Mouse (Mus musculus) ovary, postnatal 14 days (tissue): ENCODE results near the gene Abat.
A peak's percentile ranks its signal among the peaks of the same experiment; 100 is the strongest.
"Not testable (repeated sequence)": the region's sequence is repeated elsewhere in the genome, so short reads cannot be mapped to it uniquely, and the experiment has no call there.

Source experiments
- DNase-seq: peaks from one replicate; pipeline ENCODE4 v3.0.0; 2022; ENCODE audit warnings: low spot score

The Abat gene

DNA sequence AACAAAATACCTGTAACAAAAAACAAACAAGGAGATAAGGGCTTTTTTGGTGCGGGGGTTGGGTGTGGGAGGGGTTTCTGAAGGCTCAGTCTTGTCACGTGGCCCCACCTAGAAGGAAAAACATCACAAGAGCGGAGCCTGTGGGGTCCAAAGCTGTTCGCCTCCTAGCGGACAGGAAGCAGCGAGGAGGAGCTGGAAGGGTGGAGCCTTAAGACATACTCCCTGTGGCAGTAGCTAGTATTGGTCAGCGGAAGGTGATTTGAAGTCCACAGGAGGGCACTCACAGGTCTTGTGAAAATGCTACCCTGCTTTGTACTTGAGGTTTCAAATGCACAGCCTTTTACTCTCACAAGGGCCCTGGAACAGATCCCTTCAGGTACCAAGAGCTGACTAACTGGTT is 19.7 kb downstream of the Abat start:
- no peak for DNase-seq

DNA sequence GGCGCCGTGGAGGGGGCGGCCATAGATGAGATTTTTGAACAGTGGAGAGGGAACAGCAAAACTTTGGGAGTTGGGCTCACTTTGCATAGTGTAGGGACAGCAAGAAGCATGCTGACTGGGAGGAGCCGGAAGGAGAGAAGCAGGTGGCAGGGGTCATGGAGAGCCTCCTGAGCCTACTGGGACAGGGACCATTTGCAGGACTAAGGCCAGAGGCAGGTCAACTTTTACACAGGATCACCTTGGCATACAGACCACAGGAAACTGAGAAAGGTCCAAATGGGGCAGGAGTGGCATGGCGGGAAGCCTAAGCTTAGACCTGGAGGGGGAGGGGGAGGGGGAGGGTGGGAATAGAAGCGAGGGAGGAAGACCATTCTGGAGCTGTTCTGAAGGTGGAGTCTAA is 20.2 kb downstream of the Abat start:
- no peak for DNase-seq

DNA sequence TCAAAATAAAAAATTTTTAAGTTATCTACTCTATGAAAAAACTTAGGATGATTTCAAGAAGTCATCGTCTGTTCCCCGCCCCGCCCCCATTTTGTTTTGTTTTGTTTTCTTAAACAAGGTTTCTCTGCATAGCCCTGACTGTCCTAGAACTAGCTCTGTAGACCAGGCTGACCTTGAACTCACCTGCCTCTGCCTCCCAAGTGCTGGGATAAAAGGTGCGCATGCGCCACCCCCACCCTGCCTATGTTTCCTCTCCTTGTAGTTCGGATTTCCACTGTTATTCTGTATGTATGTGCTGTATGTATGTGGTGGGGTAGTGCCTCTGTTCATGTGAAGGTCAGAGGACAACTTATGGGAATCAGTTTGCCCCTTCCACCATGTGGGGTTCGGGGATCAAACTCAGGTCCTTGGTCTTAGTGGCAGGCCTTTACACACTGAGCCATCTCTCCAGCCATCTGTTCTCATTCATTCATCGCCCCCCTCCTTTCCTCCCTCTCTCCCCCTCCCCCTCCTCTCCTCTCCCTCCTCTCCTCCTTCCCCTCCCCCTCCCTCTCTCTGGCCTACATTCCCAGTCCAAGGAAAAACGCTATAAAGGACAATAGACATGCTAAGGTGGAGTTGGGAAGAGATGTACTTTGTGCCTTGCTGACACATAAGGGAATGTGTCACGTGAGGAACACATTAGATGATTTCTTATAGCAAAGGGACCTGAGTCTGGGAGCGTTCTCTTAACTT is 21.4 kb downstream of the Abat start:
- DNase-seq: no peak

DNA sequence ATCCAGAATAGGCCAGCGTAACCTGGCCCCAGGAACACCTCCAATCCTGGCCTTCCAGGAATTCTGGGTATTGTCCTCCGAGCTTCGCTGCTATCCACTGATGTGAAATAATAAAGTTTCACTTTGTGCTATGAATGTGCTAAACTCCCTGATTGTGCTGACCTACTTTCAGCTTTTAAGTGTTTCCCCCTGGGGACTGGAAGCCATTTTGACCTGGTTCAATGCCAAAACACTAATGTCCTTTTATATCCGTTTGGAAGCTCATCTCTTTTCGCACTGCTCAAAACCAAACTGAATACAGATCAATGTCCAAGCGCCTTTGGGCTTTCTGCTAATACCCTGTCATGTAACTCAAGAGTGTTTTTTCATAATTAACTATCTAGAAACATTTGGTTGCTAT is 22.2 kb downstream of the Abat start:
- no peak for DNase-seq

DNA sequence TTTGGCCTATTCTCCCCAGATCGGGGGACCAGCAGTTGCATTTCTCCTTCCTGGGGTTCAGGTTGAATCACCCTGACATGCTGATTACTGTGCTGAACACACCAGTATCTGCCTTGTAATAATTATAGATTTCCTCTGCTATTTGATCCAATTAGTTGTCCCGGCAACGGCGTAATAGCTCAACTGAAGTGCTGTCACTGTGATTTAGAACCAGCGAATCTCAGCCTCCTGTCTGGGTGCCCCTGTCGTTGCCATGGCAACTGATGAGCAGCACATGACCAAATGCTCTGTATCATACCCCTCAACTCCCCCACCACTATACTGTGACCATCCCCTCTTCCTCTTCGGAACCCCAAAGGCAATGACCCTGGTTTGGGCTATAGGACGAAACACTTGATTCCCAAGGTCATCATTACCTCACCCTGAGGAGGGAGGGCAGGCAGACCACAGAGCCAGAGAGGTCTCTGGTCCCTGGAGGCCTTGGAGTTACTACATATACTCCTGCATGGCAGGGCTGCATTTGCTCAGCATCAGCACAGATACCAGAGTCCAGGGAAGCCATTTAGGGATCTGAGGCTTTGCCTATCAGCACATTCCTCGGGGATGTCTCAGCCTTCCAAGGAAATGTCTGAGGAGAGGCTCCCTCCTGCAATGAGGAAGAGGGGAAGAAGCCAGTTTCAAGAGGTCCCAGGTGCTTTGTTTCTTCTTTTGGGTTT is 26.1 kb downstream of the Abat start:
- no peak for DNase-seq

DNA sequence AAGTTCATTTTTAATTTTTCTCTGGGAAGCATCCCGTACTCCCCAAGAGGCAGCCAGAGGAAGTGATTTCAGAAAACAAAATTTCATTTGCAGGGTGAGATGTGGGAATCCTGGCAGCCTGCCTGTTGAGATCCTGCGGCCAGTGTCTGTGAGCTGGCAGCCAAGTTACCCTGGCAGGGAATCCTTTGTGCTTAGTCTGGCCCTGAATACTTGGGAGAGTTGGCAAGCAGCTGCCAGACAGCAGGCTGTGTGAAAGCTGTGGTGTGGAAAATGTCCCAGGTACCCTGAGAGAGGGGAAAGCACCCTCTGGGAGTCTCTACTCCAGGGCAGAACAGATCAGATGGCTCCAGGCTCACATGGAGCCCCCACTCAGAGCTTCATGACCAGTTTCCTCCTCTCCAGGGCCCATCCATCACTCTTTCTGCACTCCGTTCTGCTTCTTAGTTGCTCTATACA is 27.7 kb downstream of the Abat start:
- DNase-seq: peak; percentile 58

DNA sequence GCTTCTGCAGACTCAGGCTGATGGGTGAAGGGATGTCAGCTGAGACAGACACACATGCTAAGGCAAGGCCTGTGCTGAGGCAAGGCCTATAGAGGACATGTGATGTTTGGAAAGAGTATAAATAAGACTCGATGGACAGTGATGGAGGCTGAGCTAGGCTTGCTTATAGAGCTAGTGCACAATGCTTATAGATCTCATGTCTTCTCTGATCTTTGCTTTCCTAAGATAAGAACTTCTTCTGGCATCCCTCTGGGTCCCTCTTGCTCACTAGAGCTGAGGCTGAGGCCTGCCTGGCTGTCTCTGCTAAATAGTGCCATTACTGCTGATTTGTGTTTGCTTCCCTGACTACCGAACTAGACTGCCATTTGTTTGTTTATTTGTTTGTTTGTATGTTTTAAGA is 34.6 kb downstream of the Abat start:
- no peak for DNase-seq

DNA sequence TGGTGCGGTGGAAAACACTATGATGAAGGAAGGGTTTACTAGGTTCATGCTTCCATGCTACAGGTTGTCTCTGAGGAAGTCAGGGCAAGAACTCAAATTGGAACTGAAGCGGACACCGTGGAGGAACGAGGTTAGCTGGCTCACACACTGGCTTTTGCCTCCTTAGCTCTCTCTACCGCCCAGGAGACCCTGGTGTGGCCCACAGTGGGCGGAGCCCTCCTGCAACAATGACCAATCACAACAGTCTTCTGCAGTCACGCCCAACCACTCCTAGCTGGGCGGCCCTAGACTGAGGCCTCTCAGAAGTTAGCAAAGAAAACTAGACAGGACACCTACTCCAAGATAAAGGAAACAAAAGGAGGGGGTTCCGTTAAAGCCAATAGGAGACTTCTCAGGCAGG is 36.3 kb downstream of the Abat start:
- DNase-seq: no peak

DNA sequence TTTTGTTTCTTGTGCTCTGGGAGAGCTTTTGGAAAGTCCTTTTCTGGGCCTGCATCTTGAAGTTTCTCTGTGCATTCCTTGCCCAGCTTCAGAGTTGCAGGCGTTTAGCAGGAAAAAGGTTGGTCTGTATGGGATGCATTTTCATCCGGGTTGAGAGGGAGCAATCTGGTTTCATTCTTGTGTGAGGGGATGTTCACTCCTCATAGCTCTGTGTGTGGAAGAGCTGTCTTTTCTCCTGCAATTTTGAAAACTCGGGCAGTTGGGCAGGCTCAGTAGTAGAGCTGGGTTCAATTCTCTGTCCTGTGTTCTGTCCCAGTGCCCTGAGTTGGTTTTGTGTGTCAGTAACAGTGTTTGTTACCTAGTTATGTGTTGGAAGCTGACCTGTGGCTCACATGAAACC is 41.1 kb downstream of the Abat start:
- DNase-seq: no peak

DNA sequence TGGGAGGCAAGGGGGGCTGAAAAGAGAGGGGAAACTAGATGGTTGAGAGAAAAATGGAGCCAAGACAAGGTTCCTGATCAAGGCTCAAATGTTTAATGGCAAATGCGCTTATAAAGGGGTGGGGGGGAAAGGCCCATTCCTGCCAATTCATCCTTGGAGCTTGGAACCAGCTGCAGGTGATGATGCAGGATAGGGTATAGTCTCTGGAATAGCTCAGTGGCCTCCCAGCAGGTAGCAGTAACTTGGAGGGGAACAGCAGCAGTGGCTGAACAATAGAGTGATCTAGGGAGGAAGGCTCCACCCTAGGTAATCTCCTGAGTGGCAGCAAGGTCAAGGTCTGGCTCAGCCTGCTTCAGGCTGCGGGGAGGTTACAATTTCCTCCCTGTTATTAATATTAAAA is 41.5 kb downstream of the Abat start:
- DNase-seq: not testable (repeated sequence)

DNA sequence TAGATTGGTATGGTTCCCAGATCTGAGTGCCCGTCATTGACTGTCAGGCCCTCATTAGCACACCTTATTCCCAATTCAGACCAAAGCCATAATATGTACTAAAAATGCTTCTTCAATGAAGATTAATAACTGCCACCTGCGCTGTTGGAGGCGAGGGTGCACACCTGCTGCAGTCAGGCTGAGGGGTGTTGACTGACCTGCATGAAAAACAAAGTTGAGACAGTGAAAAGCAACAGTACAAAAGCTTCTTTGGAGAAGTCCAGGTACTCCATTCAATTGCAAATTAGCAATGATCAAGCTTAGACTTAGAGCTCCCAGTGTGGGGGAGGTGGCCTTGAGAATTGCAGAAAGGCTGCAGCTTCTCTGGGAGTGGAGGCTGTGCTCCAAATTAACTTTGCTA is 42.1 kb downstream of the Abat start:
- DNase-seq: not testable (repeated sequence)

DNA sequence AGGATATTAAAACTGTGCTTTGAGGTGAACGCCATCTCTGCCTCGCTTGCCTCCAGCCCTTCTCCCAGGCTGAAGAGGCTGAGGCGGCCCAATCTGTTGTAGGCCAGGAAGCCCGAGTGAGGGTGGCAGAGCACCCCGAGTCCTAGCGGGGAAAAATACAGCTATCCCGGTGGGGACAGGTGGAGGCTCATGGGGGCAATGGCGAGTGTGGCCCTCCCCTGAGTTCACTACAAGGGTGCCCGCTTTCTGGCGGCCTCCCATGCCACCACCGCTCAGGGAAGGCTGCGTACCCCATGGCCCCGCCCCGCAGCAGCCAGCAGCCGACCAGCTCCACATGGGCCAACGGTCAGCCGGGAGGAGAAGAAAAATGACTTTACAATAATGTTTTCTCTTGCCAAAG is 46.9 kb downstream of the Abat start:
- no peak for DNase-seq

DNA sequence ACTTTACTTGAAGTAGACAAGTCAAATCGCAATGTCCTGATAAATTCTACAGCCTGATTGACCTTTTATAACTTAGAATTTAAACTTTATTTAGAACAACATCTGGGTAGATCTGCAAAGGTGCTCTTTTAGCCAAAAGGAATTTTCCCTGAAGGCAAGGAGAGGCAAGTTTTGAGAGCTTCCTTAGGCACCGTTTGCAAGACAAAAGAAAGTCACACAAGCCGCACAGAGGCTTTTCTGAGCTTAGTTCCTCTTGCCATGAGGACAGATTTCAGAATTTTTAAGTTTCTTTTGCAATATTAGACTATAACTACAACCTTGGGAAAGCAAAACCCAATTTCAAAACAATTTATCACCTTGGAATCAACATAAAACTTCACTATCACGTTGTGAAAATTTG is 47.9 kb downstream of the Abat start:
- not testable (repeated sequence) for DNase-seq

DNA sequence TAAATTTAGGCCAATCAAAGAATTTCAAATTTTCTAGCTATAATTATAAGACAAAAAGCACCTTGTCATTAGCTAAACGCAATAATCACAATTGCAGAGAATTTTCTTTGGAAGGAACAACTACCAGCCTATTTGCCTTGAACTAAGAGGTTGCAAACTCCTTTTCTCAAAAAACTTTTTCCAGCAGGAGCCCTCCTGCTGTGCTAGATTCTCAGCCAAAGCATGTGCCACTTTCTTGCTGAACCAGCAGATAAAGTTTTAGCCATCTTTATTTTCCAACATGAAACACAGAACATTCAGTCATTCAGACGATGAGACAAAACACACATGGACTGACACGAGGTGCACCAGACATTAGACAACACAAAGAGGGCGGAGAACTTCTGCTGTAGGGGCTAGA is 48.6 kb downstream of the Abat start:
- not testable (repeated sequence) for DNase-seq

DNA sequence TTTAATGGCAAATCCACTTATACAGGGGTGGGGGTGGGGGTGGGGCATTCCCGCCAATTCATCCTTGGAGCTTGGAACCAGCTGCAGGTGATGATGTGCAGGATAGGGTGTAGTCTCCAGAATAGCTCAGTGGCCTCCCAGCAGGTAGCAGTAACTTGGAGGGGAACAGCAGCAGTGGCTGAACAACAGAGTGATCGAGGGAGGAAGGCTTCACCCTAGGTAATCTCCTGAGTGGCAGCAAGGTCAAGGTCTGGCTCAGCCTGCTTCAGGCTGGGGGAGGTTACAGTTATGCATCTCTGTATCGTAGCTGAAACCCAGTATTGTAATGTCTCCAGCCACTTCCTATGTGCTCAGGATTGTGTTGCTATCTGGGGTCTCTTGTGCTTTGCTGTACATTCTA is 49.6 kb downstream of the Abat start:
- DNase-seq: not testable (repeated sequence)

DNA sequence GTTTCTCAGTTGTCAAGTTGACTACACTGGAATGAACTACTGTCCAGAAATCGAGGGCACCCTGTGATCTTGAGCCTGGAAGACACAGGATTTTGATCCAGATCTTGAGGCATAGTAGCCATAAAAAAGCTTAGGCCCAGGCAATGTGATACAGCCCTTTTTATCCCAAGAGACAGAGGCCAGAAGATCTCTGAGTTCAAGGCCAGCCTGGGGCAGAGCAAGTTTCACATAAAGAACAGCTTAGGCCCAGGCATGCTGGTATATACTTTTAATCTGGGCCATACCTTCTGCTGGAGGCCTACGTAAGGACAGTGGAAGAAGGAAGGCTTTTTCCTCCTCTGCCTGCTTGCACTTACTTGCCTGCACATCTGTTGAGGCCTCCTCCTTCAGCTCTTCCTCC is 51.6 kb downstream of the Abat start:
- DNase-seq: no peak

DNA sequence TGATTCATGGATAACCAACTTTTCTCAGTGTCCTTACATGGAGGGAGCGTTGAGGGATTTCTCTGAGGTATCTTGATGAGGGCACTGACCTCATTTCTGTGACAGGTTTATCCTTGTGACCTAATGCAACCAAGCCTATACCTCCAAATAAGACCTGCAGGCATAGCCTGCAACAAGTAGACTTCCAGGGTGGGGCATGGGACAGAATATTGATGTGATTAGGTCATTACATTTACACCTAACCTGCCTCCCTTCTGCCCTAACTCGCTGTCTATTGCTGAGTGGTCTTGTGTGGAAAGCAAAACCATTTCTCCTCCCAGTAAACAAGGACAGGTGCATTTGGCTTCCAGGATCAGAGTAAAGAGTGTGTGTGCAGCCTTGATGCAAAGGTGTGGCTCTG is 52.3 kb downstream of the Abat start:
- DNase-seq: no peak

DNA sequence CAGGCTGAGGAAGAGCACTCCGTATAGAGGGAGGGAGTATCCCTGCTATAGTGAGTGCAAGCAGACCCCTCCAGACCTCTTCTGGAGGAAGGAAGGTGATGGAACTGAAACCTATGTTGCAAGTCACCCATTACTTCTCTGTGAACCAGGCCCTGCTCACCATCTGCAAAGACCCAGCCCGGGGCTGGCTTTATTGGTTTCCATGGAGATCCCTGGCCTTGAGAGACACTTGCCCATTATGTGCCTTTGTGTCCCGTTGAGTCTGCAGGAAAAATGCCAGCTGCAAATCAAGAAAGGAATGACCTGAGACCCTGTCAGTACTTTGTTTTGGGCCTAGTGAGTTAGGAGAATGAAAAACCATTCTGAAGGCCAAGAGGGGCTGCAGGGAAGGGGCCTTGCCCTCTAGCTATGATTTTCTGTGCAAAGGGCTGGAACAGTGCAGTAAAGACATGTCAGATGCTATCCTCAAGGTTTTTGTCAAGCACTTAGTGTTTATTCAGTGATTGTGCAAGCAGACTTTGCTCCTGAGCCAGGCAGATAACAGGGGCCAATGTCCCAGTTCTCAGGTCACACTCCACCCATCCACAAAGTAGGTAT is 53.0 kb downstream of the Abat start:
- no peak for DNase-seq

DNA sequence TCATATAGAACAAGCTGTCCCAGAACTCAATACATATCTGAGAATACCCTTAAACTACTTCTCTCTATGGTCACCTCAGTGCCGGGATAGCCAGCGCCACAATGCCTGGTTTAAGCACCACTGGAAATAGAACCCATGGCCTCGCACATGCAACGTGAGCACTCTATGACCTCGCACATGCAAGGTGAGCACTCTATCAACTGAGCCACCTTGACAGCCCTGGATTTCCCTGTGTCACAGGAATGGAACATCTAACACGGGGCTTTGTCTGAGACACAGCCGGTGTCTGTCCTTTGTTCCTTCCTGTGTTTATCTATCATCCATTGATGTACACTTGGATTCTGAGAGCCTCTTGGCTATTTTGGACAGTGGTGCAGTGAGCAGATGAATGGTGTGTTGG is 55.7 kb downstream of the Abat start:
- no peak for DNase-seq

DNA sequence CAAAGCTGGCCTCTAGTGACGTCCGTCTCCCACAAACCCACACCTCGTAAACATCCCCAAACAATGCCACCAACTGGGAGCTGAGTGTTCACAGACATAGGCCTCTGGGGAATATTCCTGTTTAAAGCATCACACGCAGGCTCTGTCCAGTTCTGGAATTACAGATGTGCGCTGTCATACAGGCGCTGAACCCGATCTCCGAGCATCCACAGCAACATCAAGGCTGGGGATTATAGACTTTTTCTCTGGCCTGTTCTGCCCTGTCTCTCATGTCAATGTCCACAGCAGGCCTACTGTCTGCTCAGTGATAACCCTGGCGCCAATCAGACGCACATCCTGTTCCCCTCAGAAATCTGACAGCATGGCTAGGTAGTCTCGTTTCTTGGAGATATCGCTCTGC is 57.1 kb downstream of the Abat start:
- no peak for DNase-seq

DNA sequence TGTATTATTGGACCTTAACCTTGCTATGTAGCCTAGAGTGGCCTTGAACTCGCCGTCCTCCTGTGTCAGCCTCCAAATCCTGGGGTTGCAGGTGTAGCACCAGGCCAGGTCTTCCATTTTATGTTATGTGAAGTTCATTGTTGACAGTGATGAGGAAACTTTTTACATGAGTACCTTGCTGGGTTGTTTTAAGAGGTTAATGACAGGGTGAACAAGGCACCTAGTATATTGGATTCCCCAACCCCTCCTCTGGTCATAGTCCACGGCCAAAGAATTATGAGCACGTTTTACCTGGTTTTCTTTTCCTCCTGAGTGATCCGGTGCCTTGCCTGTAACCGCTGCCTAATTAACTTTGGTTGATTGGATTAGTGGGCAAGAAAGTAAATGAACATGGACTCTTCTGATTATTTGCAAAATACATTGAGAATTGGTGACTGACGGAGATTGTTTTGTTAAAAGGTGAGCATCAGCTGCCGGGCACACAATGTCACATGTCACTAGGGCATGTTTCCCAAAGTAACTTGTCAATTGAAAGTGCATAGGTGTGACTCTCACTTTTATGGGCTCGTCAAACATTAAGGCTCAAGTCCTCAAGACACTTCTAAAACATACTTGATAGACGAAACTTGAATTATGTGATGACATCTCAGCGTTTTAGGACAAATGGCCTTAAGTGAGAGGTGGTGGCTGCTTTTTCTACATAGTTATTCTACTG is 57.8 kb downstream of the Abat start:
- DNase-seq: no peak

DNA sequence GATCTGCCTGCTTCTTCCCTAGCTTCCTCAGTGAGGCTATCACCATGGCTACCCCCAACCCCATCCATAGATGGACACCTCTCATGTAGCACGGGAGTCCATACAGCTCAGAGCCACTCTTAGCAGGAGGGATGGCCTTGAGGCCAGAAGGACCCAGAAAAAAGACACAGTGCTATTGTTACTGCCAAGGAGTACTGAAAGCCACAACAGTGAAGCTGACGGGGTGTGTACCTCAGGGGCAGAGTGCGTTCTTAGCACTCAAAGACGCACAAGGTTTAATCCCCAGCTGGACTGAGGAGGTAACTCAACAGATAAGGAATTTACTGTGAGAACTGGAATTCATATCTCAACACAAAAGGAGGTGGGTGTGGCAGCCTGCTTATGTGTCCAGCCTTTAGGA is 59.8 kb downstream of the Abat start:
- no peak for DNase-seq

DNA sequence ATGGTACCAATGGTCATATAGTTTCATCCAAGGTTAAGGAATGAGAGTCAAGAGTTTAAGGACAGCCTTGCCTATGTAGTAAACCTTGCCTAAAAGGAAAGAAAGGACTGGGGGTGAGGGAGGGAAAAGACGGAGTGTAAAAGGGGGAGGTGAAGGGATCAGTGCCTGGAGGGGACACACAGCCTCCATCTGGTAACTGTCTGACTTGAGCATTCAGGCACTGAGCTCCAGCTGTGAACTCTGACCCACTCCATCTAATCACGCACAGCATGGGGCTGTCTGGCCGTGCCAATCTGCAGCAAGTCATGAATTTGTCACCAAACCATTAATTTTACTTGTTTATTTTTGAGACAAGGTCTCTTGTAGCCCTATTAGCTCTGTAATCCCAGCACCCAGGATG is 60.5 kb downstream of the Abat start:
- no peak for DNase-seq
